Mouse (Mus musculus) lung, adult 2 months (tissue): ENCODE data around the gene Ackr1.

Source experiments
- CTCF ChIP-seq: fragments of 200-500 bp; IDR thresholded peaks from 2 replicates; pipeline ENCODE4 v1.5.1; 2011; ENCODE audit warnings: mild to moderate bottlenecking, low read length, control low read depth; ENCODE audit not compliant: insufficient read depth
- POLR2A ChIP-seq: fragments of 200-500 bp; IDR thresholded peaks from 2 replicates; pipeline ENCODE4 v1.6.1; 2011; ENCODE audit warnings: low read depth, mild to moderate bottlenecking, control low read depth, low read length, borderline replicate concordance; ENCODE audit errors: extremely low read depth

DNA sequence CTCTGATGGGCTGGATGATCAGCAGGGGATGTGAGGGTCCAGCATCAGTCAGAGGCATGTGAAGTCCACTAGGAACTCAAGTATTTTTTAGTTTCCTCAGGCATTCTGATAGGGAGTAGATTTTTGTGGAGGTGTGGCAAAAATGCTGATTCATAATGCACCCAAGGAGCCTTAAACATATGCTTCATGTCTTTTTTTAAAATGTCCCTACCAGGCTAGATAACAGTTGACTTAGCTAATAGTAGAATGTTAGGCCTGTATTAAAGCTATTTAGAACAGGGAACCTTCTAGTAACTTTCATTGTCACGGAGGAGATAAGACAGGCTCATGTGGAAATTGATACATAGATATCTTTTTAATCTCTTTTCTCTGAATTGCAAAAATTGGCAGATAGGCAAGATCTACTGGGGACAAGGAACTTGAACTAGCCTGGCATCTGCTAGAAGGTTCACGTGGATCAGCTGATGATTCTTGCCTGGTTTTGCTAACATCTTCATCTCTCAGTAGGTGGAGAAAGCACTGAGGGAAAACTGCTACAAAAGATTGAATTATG lies 15.5 kb downstream of the Ackr1 start:
- TF ChIP-seq CTCF (no peak), POLR2A (no peak)
